Mouse (Mus musculus) hindbrain, embryonic 10.5 days (tissue): ENCODE data around the gene Nfe2l1. TPM values are rescaled to one million over a fixed set of nuclear protein-coding genes. Genes with fewer than 3 reads are reported as not detected.
A peak's percentile ranks its signal among the peaks of the same experiment; 100 is the strongest.
"Not testable (repeated sequence)": the region's sequence is repeated elsewhere in the genome, so short reads cannot be mapped to it uniquely, and the experiment has no call there.

ENCODE experiments used
- DNase-seq: peaks from one replicate; pipeline ENCODE4 v3.0.0-alpha.2; 2017; ENCODE audit warnings: low spot score
- H3K27ac ChIP-seq: fragments of 300-500 bp; sonication (generic); 2 replicates; pipeline ENCODE4 v1.5.1; 2016; ENCODE audit warnings: mild to moderate bottlenecking, moderate library complexity
- H3K27me3 ChIP-seq: fragments of 300-500 bp; sonication (generic); 2 replicates; pipeline ENCODE4 v1.6.1; 2016; ENCODE audit warnings: mild to moderate bottlenecking; ENCODE audit not compliant: poor library complexity, insufficient read depth, severe bottlenecking
- H3K36me3 ChIP-seq: fragments of 300-500 bp; sonication (generic); 2 replicates; pipeline ENCODE4 v1.6.1; 2016; ENCODE audit warnings: mild to moderate bottlenecking, moderate library complexity
- H3K4me1 ChIP-seq: fragments of 300-500 bp; sonication (generic); replicated peaks from 2 replicates; pipeline ENCODE4 v1.6.1; 2016; ENCODE audit warnings: mild to moderate bottlenecking
- H3K4me3 ChIP-seq: fragments of 300-500 bp; sonication (generic); 2 replicates; pipeline ENCODE4 v1.5.1; 2016; ENCODE audit warnings: mild to moderate bottlenecking, moderate library complexity
- H3K9me3 ChIP-seq: fragments of 300-500 bp; sonication (generic); 2 replicates; pipeline ENCODE4 v1.6.1; 2016; ENCODE audit warnings: mild to moderate bottlenecking, moderate library complexity
- WGBS: fragments of 180-500 bp; shearing (Covaris S2); methylation state at CpG from one replicate; pipeline ENCODE4 v1.1.7; 2016; 5-methylcytosine and 5-hydroxymethylcytosine counted together
- polyA plus RNA-seq: library from polyadenylated mRNA; unstranded; fragments of >200 nt; fragmentation: Nextera tagmentation; extraction: Ambion mirVana; gene quantifications from 2 replicates; pipeline ENCODE4 v1.2.1, GENCODE M21; 2016

Gene Nfe2l1
- polyA plus RNA-seq, 1 experiment from 2014 or later, result 65.7 TPM

DNA sequence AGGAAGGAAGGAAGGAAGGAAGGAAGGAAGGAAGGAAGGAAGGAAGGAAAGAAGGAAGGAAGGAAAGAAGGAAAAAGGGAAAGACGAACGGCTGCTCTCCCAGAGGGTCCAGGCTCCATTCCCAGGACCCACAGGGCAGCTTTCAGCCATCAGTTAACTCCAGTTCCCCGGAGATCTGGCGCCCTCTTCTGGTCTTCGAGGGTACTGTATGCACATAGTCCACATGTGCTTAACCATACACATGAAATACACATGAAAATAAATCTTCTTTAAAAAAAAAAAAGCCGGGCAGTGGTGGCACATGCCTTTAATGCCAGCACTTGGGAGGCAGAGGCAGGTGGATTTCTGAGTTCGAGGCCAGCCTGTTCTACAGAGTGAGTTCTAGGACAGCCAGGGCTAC is 44.9 kb downstream of the Nfe2l1 start:
- H3K4me1 ChIP-seq, H3K9me3 ChIP-seq, H3K4me3 ChIP-seq, H3K36me3 ChIP-seq, H3K27me3 ChIP-seq, H3K27ac ChIP-seq: not testable (repeated sequence)
- peak; percentile 87 for DNase-seq
- 15% methylated on average over 7 of the region's 7 CpGs for WGBS

DNA sequence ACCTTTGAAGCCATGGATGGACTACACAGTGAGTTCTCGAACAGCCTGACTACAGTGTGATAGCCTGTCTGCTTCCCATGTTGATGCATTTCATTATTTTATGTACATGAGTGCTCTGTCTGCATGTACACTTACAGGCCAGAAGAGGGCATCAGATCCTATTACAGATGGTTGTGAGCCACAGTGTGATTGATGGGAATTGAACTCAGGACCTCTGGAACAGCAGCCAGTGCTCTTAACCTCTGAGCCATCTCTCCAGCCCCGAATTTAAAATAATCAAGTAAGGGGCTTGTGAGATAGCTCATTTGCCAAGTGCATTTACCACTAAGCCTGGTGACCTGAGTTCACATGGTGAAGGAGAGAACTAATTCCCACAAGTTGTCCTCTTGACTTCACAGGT is 48.3 kb downstream of the Nfe2l1 start:
- 80% methylated on average over 2 of the region's 2 CpGs for WGBS

DNA sequence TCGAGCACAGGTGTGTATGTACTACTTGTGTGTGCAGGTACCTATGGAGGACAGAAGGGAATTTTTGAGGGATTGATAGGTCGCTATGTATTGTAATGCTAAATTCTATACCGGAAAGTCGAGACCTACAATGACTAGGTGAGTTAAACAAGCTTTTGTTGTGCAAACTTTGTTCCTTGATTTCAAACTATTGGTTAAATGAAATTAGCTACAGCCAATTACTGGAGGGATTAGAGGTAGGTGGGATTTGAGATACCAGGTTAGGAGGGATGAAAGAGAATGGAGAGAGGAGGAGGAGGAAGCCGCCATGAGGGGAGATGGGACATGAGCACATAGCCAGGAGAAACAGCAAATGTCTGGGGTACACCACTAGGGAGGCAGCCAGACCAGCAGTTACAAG is 49.5 kb downstream of the Nfe2l1 start:
- no peaks in the 10 kb centered on the region for H3K9me3 ChIP-seq
- WGBS, result 72% methylated on average over 5 of the region's 5 CpGs
- H3K27me3 ChIP-seq, result no peaks in the 10 kb centered on the region
- no peaks in the 10 kb centered on the region for H3K36me3 ChIP-seq
- no peak overlapping the region for H3K4me3 ChIP-seq
- peaks cover 12% of the 10 kb centered on the region for H3K4me1 ChIP-seq
- DNase-seq, result no peak
- H3K27ac ChIP-seq, result no peak overlapping the region

More for the DNA sequence above, 48.3 kb downstream of the Nfe2l1 start:
- peaks cover 7% of the 10 kb centered on the region for H3K4me1 ChIP-seq
- no peaks in the 10 kb centered on the region for H3K9me3 ChIP-seq
- H3K27ac ChIP-seq, result no peak overlapping the region
- no peak overlapping the region for H3K4me3 ChIP-seq
- no peaks in the 10 kb centered on the region for H3K27me3 ChIP-seq
- no peaks in the 10 kb centered on the region for H3K36me3 ChIP-seq
- no peak for DNase-seq

DNA sequence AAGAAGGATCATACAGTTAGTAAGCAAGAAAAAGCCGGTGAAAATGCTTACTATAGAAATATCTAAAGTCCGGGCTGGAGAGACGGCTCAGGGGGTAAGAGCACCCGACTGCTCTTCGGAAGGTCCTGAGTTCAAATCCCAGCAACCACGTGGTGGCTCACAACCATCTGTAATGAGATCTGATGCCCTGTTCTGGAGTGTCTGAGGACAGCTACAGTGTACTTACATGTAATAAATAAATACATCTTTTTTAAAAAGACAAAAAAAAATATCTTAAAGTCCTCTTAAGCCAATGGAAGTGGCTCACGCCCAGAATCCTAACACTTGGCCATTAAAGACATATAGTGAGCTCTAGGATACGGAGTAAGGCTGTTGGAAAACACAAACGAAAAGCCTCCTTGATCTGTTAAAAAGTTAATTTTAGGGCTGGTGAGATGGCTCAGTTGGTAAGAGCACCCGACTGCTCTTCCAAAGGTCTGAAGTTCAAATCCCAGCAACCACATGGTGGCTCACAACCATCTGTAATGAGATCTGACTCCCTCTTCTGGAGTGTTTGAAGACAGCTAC is 51.6 kb downstream of the Nfe2l1 start:
- H3K27ac ChIP-seq, result peak overlapping the region; percentile 82
- DNase-seq, H3K9me3 ChIP-seq, H3K27me3 ChIP-seq: not testable (repeated sequence)
- 71% methylated on average over 10 of the region's 10 CpGs for WGBS
- H3K4me1 ChIP-seq, result peaks cover 12% of the 10 kb centered on the region
- H3K36me3 ChIP-seq, result peaks cover 14% of the 10 kb centered on the region
- peak overlapping the region; percentile 70 for H3K4me3 ChIP-seq

DNA sequence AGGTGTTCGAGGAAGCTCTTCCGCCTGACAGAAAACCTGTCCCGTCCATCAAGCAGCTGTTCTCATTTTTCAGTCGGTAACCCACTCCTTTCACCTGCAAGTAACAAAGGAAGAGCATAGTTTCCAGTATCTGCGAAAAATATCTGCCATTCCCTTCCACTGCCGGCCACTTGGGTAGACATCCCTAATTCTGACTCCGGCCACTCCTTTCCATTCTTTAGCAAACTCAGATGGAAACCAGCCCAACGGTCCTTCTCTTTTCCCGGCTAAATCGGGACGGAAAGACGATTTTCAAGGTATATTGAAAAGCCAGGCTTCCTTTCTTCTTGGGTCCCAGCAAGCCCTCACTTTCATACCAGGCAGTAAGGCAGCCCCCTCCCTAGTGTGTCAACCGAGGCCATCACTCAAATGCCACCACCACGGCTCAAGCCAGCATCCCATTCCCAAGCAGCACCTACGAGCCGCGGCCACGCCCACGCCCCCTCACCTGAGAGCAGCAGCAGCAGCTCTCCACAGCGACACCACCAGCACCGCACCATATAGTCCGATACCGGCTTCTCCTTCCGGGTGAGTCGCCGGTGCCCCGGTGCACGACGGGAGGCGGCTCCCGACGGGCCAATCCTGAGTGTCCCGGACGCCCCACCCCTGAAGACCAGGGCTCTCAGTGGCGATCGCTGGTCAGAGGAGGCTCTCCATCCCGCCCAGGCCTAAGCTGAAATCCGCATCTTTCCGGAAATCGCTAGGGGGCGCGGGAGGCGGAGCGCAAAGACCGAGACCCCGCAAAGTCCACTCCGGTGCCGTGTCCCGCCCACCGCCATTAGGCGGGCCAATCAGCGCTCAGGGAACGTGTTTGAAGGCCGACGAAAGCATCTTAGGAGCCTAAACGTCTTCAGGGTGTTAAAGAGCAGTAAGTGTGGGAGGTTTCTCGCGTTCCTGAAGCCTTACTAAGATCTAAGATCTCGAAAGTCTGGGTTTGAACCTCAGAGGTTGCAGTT is 52.5 kb downstream of the Nfe2l1 start, which contains the start of gene Snx11:
Gene Snx11 (minus strand): TSS at position 592 of the 995 bp plus-strand sequence.
- Histone ChIP-seq H3K27me3 (no peaks in the 10 kb centered on the region), H3K36me3 (peaks cover 23% of the 10 kb centered on the region), H3K4me3 (peak within 1 kb of the TSS; percentile 70), H3K9me3 (no peaks in the 10 kb centered on the region), H3K27ac (peak within 1 kb of the TSS; percentile 82), H3K4me1 (peaks cover 12% of the 10 kb centered on the region)
- peak; percentile 100 for DNase-seq
- 2% methylated on average over 59 of the region's 59 CpGs for WGBS

DNA sequence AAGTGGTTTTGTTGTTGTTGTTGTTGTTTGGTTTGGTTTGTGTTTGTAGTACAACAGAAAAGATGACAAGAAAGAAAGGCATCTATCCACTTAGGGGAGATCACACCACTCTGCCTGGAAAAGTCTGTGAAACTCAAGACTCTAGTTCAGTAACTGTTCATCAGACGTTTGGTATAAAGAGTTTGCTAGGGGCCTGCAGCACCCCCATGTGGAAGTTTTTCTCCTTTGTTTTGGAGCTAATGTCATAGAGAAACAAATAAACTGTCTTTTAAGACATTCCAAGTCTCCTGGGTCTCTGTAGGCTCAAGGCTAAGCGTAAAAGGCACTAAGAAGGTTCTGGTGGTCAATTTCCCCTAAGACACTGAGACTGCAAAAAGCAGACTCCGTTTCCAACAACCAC is 53.7 kb downstream of the Nfe2l1 start:
- no peak for DNase-seq
- peak overlapping the region; percentile 70 for H3K4me3 ChIP-seq
- H3K4me1 ChIP-seq, result peaks cover 12% of the 10 kb centered on the region
- WGBS, result 61% methylated on average over 3 of the region's 3 CpGs
- H3K9me3 ChIP-seq, result no peaks in the 10 kb centered on the region
- H3K27me3 ChIP-seq, result no peaks in the 10 kb centered on the region
- H3K27ac ChIP-seq, result no peak overlapping the region
- H3K36me3 ChIP-seq, result peaks cover 35% of the 10 kb centered on the region

DNA sequence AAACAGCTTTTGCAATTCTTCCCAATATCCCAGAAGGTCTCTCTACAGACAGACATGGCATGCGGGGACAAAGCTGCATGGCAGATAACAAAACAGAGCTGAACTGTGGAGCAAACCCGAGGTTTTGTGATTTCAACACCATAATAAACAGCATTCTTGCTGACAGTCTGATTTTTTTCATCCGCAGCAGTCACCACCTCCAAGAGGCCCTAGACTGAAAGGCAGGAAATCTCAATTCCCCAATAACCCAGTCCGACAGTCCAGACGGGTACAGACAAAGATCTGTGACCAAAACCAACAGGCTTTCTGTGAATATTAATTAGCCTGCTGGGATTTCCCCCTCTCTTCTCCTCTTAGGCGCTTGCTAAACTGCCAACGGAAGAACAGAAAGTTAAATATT is 54.1 kb downstream of the Nfe2l1 start:
- H3K4me3 ChIP-seq, result no peak overlapping the region
- WGBS, result 85% methylated on average over 7 of the region's 7 CpGs
- peaks cover 12% of the 10 kb centered on the region for H3K4me1 ChIP-seq
- no peaks in the 10 kb centered on the region for H3K9me3 ChIP-seq
- H3K36me3 ChIP-seq, result peaks cover 39% of the 10 kb centered on the region
- no peak overlapping the region for H3K27ac ChIP-seq
- no peak for DNase-seq
- no peaks in the 10 kb centered on the region for H3K27me3 ChIP-seq

DNA sequence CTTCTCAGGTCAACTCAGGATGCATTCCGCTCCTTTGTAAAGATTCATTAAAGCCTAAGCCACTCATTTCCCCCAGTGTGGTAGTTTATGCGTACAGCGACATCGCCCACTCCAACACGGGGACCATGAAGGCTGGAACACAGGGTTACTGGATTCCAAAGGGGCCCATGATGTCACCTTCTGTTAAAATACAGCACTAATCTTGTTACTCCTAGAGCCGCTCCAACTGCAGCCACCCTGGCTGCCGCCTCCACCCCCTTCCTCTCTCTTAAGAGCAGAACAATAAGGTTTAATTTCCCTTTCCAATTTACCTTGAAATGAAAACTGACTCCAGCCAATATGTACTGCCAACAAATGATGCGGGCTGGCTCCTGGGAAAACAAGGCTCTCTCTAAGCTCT is 54.7 kb downstream of the Nfe2l1 start:
- Histone ChIP-seq H3K27me3 (no peaks in the 10 kb centered on the region), H3K4me1 (peaks cover 12% of the 10 kb centered on the region), H3K36me3 (peaks cover 45% of the 10 kb centered on the region), H3K27ac (no peak overlapping the region), H3K4me3 (no peak overlapping the region), H3K9me3 (no peaks in the 10 kb centered on the region)
- WGBS, result 89% methylated on average over 8 of the region's 8 CpGs
- DNase-seq, result no peak

DNA sequence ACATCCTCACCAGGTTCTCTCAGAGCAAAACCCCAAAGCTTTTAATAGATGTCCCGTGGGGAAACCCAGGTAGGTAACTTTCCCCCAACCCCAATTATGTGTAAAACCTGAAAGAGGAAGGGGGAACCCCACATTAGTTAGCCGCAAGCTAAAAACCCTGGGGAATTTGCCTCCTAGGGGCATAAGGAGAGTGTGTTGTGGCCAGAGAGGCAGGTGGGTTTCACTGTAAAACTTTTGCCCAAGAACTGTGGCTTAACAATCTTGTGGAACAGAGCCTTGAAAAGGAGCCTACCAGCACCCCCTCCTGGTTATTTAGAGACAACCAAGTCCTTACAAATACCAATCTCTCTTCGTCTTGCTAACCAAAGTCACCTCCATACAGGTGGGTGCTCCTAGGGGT is 55.2 kb downstream of the Nfe2l1 start:
- Histone ChIP-seq H3K27ac (no peak overlapping the region), H3K4me3 (no peak overlapping the region), H3K27me3 (no peaks in the 10 kb centered on the region), H3K4me1 (peaks cover 12% of the 10 kb centered on the region), H3K9me3 (no peaks in the 10 kb centered on the region), H3K36me3 (peaks cover 50% of the 10 kb centered on the region)
- WGBS, result 86% methylated on average over 3 of the region's 3 CpGs
- no peak for DNase-seq

DNA sequence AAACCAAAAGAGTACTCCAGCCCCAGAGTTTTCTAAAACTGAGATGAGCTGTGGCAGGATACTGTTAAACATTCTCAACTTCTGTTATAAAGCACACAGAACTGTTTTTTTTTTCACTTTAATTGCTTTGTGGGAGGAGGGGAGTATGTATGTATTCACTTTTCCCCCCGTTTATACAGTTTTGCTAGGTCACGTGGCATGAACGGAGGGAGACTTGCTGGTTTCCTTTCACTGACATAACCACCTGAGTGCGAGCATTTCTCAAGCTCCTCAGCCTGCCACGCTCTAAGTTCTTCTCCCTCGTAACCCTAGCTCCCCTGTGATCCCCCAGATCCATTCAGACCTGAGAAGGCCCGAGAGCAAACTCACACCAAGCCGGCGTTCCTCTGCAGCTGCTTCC is 57.4 kb downstream of the Nfe2l1 start:
- H3K27me3 ChIP-seq, result no peaks in the 10 kb centered on the region
- no peak overlapping the region for H3K4me3 ChIP-seq
- H3K27ac ChIP-seq, result no peak overlapping the region
- peaks cover 24% of the 10 kb centered on the region for H3K4me1 ChIP-seq
- H3K9me3 ChIP-seq, result no peaks in the 10 kb centered on the region
- WGBS, result 91% methylated on average over 9 of the region's 9 CpGs
- DNase-seq, result no peak
- H3K36me3 ChIP-seq, result peaks cover 71% of the 10 kb centered on the region

DNA sequence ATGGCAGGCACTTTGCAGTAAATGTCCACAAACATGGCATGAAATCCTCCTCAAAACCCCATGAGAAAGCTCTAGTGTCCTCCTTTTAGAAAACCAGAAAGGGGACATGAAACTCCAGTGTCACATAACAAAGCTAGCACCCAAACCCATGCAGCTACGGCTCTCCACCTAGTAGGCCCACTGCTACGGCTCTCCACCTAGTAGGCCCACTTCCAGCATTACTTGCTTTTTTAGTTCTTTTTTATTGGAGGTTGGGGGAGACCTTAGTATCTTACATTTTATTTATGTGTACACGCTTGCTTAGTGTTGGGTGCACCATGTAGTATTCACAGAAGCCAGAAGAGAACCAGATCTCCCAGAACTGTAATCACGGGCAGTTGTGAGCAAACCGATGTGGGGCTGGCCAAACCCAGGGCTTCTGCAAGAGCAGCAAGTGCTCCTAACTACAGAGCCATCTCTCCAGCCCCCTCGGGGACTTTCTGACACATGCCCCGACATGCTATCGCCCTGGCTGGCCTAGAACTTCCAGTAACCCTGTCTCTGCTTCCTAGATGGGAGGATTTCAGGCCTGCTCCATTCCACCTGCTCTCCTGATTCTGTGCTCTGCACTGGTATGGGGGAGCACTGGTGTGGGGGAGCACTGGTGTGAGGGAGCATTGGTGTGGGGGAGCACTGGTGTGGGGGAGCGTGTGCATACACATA is 58.3 kb downstream of the Nfe2l1 start:
- 96% methylated on average over 9 of the region's 9 CpGs for WGBS
- H3K9me3 ChIP-seq, result no peaks in the 10 kb centered on the region
- no peaks in the 10 kb centered on the region for H3K27me3 ChIP-seq
- H3K36me3 ChIP-seq, result peaks cover 72% of the 10 kb centered on the region
- H3K27ac ChIP-seq, result no peak overlapping the region
- no peak overlapping the region for H3K4me3 ChIP-seq
- DNase-seq, result no peak
- peaks cover 27% of the 10 kb centered on the region for H3K4me1 ChIP-seq

DNA sequence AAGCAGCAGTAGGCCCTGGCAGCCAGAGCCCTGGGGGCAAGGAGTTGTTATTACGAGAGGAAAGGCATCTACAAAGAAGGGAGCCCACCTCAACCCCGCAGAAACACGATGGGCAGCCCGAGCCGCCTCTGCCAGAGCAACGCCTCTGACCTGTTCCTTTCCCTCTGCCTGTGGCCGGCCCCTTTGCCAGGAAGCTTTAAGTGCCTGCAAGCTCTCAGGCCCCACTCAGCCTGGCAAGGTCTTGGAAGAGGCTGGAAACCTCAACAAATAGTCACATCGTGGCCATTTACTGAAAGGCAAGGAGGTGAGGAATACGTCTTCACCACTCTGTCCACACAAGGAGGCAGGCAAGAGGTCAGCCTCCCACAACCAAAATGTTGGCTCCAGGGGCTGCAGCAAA is 61.5 kb downstream of the Nfe2l1 start:
- Histone ChIP-seq H3K4me3 (peak overlapping the region; percentile 7; the same call in 1 of the 2 replicates), H3K27ac (peak overlapping the region; percentile 81), H3K9me3 (no peaks in the 10 kb centered on the region), H3K4me1 (peaks cover 42% of the 10 kb centered on the region), H3K27me3 (no peaks in the 10 kb centered on the region), H3K36me3 (peaks cover 59% of the 10 kb centered on the region)
- DNase-seq, result no peak
- 60% methylated on average over 9 of the region's 9 CpGs for WGBS
